ENCODE assay signal across 16 mouse cellular contexts in genomic region chr13:82225430-82225829, GRCm38 (mm10).
"Had no signal": no experiment of that assay in that cellular context is flagged by ENCODE, and none has a peak within 500 bp of the region (broad histone marks: within the 10 kb centered on the region; RNA-seq: fewer than 3 reads in every experiment).

No protein-coding gene starts in this region.

- H3K36me3 ChIP-seq: neural tube, embryonic 13.5 days; neural tube, embryonic 15.5 days; stomach, embryonic 15.5 days had no signal

- DNase-seq: retina, postnatal 1 day; right cerebral cortex, adult 18-20 months; right cerebral cortex, postnatal 14 days; right cerebral cortex, postnatal 25 days; right cerebral cortex, postnatal 4 days; spleen, adult 18-20 months; thymus, adult 18-20 months; thymus, adult 2 months; thymus, postnatal 14 days; thymus, postnatal 25 days; thymus, postnatal 36 days; thymus, postnatal 4 days had no signal

- H3K4me1 ChIP-seq: neural tube, embryonic 13.5 days; neural tube, embryonic 15.5 days; stomach, embryonic 15.5 days had no signal

- H3K27me3 ChIP-seq: neural tube, embryonic 13.5 days; neural tube, embryonic 15.5 days; stomach, embryonic 15.5 days had no signal

- H3K4me2 ChIP-seq: neural tube, embryonic 13.5 days; neural tube, embryonic 15.5 days; stomach, embryonic 15.5 days had no signal

- H3K4me3 ChIP-seq: neural tube, embryonic 13.5 days; neural tube, embryonic 15.5 days; stomach, embryonic 15.5 days had no signal

- H3K27ac ChIP-seq: neural tube, embryonic 13.5 days; neural tube, embryonic 15.5 days; stomach, embryonic 15.5 days; stomach, postnatal 0 days had no signal

- H3K9me3 ChIP-seq: neural tube, embryonic 13.5 days; neural tube, embryonic 15.5 days; stomach, embryonic 15.5 days had no signal

- H3K9ac ChIP-seq: neural tube, embryonic 13.5 days; neural tube, embryonic 15.5 days; stomach, embryonic 15.5 days had no signal
